Mouse (Mus musculus) heart, postnatal 25 days (tissue): Measurements from ENCODE around the gene Pla2g1b. TPM values are rescaled to one million over a fixed set of nuclear protein-coding genes. Genes with fewer than 3 reads are reported as not detected.
"Not testable (repeated sequence)": the region's sequence is repeated elsewhere in the genome, so short reads cannot be mapped to it uniquely, and the experiment has no call there.

Source experiments
- DNase-seq: peaks from one replicate; pipeline ENCODE4 v3.0.0; 2022; ENCODE audit warnings: low spot score
- intact Hi-C: fragments of 180-260 bp; cut with DNase I; formaldehyde crosslinking; loops from one replicate; pipeline ENCODE4 v1.15.1; 2025
- total RNA-seq, 2 experiments: library from RNA; stranded (reverse); gene quantifications; 2 replicates each; pipeline ENCODE4 v1.2.3; 2021

Gene Pla2g1b
- total RNA-seq, 2 experiments from 2014 or later = not detected

GRCm38 (mm10) chr5:115516908-115517307 lies 50.8 kb downstream of the Pla2g1b start:
- intact Hi-C loops = no loop called here
- DNase-seq = no peak

DNA sequence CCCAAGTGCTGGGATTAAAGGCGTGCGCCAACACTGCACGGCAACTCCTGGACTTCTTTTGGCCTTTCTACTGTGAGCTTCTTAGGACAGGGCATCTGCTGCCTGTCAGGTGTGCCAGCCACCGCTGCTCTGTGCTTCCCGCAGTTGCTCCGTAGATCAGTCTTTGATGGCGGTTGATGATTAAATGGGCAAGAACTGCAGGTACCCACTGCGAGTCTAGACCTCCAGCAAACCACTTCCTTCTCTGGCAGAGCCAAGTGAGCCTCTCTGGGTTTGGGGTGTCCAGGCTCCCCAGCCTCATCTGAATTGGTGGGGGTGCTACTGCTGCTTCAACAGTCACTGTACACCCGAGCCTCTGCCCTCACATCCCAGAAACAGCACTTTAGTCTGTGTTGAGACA lies 51.4 kb downstream of the Pla2g1b start:
- DNase-seq = no peak

GRCm38 (mm10) chr5:115518214-115518613 lies 52.2 kb downstream of the Pla2g1b start:
- intact Hi-C loops, DNase-seq: not testable (repeated sequence)

More for the DNA sequence above, 51.4 kb downstream of the Pla2g1b start:
- intact Hi-C loops = no loop called here

DNA sequence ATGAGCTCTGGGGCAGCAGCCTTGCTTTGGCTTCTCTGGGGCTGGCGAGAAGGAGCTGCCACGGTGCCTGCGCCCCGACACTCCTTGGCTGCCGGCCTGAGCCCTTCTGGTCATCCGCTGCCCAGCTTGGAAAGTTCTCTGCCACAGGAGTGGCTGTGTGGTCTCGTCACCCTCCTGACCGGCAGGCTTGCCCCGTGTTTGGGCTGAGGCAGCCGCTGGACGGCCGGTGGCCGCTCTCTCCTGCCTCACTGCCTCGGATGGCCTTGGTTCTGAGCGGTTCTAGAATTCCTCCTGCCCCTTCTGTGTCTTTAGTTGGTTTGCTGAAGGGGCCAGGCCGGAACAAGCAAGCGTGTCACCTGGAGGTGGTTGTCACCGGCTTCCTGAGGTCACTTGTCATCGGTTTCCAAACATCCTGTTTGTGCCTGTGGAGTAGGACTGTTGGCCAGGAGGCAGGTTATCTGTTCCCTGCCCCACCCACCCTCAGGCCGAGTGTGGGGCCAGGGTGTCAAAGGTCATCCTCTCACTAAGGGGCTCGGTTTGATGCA lies 54.3 kb downstream of the Pla2g1b start:
- no peak for DNase-seq
- intact Hi-C loops = no loop called here

- intact Hi-C loops = no loop called here
- DNase-seq = no peak
These were observed 55.7 kb downstream of the Pla2g1b start for GRCm38 (mm10) chr5:115521553-115522461.

- intact Hi-C loops = no loop called here
- no peak for DNase-seq
These were observed 56.5 kb downstream of the Pla2g1b start for GRCm38 (mm10) chr5:115522531-115522930.

DNA sequence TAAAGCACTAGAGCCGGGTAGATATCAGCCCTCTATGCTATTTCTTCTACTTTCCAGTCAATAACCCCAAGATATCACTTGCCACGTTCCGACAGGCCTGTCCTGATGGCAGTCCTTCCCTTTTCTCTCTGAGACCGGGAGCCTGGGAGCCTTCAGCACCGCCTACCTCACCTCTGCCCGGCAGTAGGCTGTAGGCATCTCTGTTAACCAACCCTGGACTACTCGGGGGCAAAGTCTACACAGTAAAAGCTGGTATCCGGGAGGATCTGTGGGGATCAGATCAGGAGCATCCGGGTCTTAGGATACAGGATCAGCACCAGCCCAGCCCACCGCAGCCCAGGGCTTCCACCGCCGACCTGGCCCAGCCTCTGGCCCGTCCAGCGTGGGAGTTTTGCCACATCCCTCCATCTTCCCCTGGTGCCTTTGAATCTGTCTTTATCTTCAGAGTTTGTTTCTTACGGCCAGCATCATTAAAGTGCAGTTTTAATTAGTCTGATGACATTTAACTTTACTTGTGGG lies 57.0 kb downstream of the Pla2g1b start:
- intact Hi-C loops = no loop called here
- DNase-seq = no peak

DNA sequence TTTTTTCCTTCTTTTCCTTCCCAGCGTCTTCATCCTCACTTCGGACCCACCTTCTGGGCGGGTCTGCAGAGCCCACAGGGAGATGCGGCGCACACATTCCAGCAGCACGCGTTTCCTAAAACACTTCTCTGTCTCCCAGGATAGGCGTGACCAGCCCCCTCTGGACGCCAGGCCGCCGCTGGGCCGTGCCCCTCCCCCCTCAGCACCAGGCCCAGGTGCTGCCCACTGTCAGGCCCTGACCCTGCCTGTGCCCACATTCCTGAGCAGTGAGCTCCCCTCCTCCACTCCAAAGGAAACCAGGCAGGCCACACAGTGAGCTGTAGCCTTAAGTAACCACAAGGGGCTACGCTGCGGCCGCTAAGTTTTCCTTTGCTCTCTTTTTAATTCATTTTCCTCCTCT lies 57.9 kb downstream of the Pla2g1b start:
- intact Hi-C loops = no loop called here
- DNase-seq = no peak

Other genes with a start within 250 kb of the Pla2g1b start
- 10 to 100 TPM; 31.6 to 37.8 TPM for gene Pop5, start 230.4 kb upstream of the Pla2g1b start, total RNA-seq
- gene Rnf10, start 193.4 kb upstream of the Pla2g1b start, total RNA-seq = 100 to 1,000 TPM; 389 to 406 TPM
- 100 to 1,000 TPM; 159 to 164 TPM for gene Coq5, start 186.6 kb upstream of the Pla2g1b start, total RNA-seq
- gene Dynll1, start 165.3 kb upstream of the Pla2g1b start, total RNA-seq = 100 to 1,000 TPM in 1 of 2 experiments, 10 to 100 TPM in 1; 90.1 to 120 TPM
- gene Srsf9, start 139.1 kb upstream of the Pla2g1b start, total RNA-seq = 10 to 100 TPM; 18.5 to 20.6 TPM
- gene Gatc, start 125.1 kb upstream of the Pla2g1b start, total RNA-seq = 10 to 100 TPM; 16.9 to 17.6 TPM
- gene Triap1, start 125.0 kb upstream of the Pla2g1b start, total RNA-seq = 10 to 100 TPM; 23.8 to 26.2 TPM
- gene Cox6a1, start 117.3 kb upstream of the Pla2g1b start, total RNA-seq = 100 to 1,000 TPM; 282 to 287 TPM
- gene Msi1, start 36.7 kb upstream of the Pla2g1b start, total RNA-seq = 1 to 10 TPM in 1 of 2 experiments, under 1 TPM in 1; 0.98 to 1.3 TPM
- 10 to 100 TPM; 16.8 to 18.5 TPM for gene Sirt4, start 18.5 kb downstream of the Pla2g1b start, total RNA-seq
- 10 to 100 TPM; 34.4 to 39.5 TPM for gene Pxn, start 40.4 kb downstream of the Pla2g1b start, total RNA-seq
- gene Rplp0, start 93.2 kb downstream of the Pla2g1b start, total RNA-seq = 100 to 1,000 TPM; 651 to 667 TPM
- 10 to 100 TPM; 38.4 to 42.8 TPM for gene Gcn1l1, start 99.0 kb downstream of the Pla2g1b start, total RNA-seq
- 10 to 100 TPM; 43.2 to 44.8 TPM for gene Rab35, start 165.6 kb downstream of the Pla2g1b start, total RNA-seq